Mouse (Mus musculus): ENCODE data around the gene Bcas3. TPM values are rescaled to one million over a fixed set of nuclear protein-coding genes. Genes with fewer than 3 reads are reported as not detected.

Gene Bcas3
- polyA plus RNA-seq, 1 experiment from 2014 or later = 29.7 TPM

GRCm38 (mm10) chr11:85672881-85673475 is 320.0 kb downstream of the Bcas3 start:
- H3K4me1 ChIP-seq (ENCODE audit: control insufficient read depth, insufficient read depth, low read depth, low read length) = 0 out of 2 replicates have a peak, but pooled peaks cover 4% of the 10 kb centered on the region
- H3K9ac ChIP-seq (ENCODE audit: low read depth, low read length) = no peak overlapping the region
- no peaks in the 10 kb centered on the region for H3K36me3 ChIP-seq (ENCODE audit: control insufficient read depth, insufficient read depth, low read length)
- no peaks in the 10 kb centered on the region for H3K27me3 ChIP-seq (replicated peaks; ENCODE audit: control insufficient read depth, insufficient read depth, low read length)
- 82% methylated on average over 10 of the region's 10 CpGs for WGBS
- ATAC-seq = no peak
- H3K9me3 ChIP-seq (ENCODE audit: control insufficient read depth, low read length) = no peaks in the 10 kb centered on the region
- no peak overlapping the region for H3K4me2 ChIP-seq (ENCODE audit: low read length)
- H3K27ac ChIP-seq (ENCODE audit: low read depth, low read length) = no peak overlapping the region
- H3K4me3 ChIP-seq (ENCODE audit: low read length) = no peak overlapping the region

DNA sequence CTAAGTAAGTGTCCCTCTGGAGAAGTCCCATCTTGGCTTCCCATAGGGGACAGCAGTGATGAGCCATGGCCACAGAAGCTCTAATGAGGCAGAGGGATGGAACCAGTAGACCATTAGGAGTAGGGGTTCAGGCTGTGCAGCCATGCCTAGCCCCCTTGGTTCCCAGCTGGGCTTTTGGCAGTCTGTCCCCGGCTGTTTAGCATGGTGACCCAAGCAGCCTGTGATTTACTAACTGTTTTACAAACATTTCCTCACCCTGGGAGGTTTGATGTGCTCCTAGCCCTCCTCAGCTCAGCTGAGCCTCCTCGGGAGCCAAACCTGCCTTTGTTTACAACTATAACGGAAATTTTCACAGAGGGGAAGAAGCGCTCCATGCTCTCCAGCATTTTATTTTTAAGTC is 322.3 kb downstream of the Bcas3 start:
- H3K27ac ChIP-seq (ENCODE audit: low read depth, low read length) = peak overlapping the region; percentile 32; the same call in 1 of the 2 replicates
- H3K27me3 ChIP-seq (replicated peaks; ENCODE audit: control insufficient read depth, insufficient read depth, low read length) = no peaks in the 10 kb centered on the region
- H3K4me3 ChIP-seq (ENCODE audit: low read length) = no peak overlapping the region
- H3K36me3 ChIP-seq (ENCODE audit: control insufficient read depth, insufficient read depth, low read length) = no peaks in the 10 kb centered on the region
- no peak for ATAC-seq
- 0 out of 2 replicates have a peak, but pooled peaks cover 4% of the 10 kb centered on the region for H3K4me1 ChIP-seq (ENCODE audit: control insufficient read depth, insufficient read depth, low read depth, low read length)
- no peak overlapping the region for H3K4me2 ChIP-seq (ENCODE audit: low read length)
- 36% methylated on average over 4 of the region's 4 CpGs for WGBS
- no peak overlapping the region for H3K9ac ChIP-seq (ENCODE audit: low read depth, low read length)
- H3K9me3 ChIP-seq (ENCODE audit: control insufficient read depth, low read length) = no peaks in the 10 kb centered on the region

DNA sequence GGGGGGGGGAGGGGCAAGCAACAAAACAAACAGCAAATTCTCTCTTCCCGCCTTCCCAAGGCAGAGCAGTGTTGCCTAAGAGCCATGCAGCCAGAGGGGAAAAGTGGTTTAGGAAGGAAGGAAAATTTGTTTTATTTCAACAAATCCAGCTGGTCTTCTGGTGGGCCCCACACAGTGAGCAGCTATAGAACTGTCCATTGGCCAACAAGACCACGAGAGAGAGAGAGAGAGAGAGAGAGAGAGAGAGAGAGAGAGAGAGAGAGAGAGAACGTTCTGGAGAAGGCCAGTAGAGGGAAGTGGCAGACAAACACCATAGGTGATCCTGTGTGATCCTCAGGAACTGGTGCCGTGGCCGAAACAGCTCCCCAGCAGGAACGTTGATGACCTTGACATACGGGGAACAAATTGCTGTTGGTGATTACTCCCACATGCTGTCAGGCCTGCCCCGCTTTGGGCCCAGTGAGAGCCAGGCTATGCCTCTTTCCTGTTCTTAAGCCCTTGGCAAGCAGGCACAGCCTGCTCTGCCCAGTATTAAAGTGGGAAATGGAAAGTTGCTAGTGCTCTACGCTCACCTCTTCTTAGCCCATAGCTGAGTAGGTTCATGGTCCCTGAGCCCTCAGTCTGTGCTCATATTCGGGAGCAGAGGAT is 323.5 kb downstream of the Bcas3 start:
- no peak overlapping the region for H3K27ac ChIP-seq (ENCODE audit: low read depth, low read length)
- H3K27me3 ChIP-seq (replicated peaks; ENCODE audit: control insufficient read depth, insufficient read depth, low read length) = no peaks in the 10 kb centered on the region
- no peaks in the 10 kb centered on the region for H3K9me3 ChIP-seq (ENCODE audit: control insufficient read depth, low read length)
- H3K4me3 ChIP-seq (ENCODE audit: low read length) = no peak overlapping the region
- H3K4me1 ChIP-seq (ENCODE audit: control insufficient read depth, insufficient read depth, low read depth, low read length) = 0 out of 2 replicates have a peak, but pooled peaks cover 4% of the 10 kb centered on the region
- no peaks in the 10 kb centered on the region for H3K36me3 ChIP-seq (ENCODE audit: control insufficient read depth, insufficient read depth, low read length)
- WGBS = 62% methylated on average over 10 of the region's 10 CpGs
- ATAC-seq = no peak
- H3K9ac ChIP-seq (ENCODE audit: low read depth, low read length) = no peak overlapping the region
- no peak overlapping the region for H3K4me2 ChIP-seq (ENCODE audit: low read length)

DNA sequence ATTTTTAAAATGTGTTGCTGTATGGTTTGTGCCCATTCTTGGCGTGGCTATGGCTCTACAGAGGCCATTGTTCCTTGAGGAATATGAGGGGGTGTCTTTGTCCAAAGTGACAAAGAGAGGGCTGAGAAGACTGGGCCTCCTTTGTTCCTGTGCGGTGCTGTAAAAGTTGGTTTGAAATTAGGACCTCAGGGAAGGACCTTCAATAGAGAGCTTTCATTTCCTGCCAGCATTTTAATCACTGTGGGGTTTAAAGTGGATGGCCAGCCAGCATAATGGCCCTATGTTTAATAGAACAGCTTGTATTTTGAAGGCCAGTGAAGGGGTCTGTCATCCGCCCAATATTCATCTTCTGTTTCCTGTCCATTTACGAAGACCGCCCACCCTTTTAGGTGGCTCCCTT is 325.7 kb downstream of the Bcas3 start:
- Histone ChIP-seq H3K4me1 (ENCODE audit: control insufficient read depth, insufficient read depth, low read depth, low read length) (0 out of 2 replicates have a peak, but pooled peaks cover 4% of the 10 kb centered on the region), H3K36me3 (ENCODE audit: control insufficient read depth, insufficient read depth, low read length) (no peaks in the 10 kb centered on the region), H3K4me2 (ENCODE audit: low read length) (no peak overlapping the region), H3K4me3 (ENCODE audit: low read length) (no peak overlapping the region), H3K27me3 (replicated peaks; ENCODE audit: control insufficient read depth, insufficient read depth, low read length) (no peaks in the 10 kb centered on the region), H3K9me3 (ENCODE audit: control insufficient read depth, low read length) (no peaks in the 10 kb centered on the region), H3K9ac (ENCODE audit: low read depth, low read length) (no peak overlapping the region), H3K27ac (ENCODE audit: low read depth, low read length) (no peak overlapping the region)
- no peak; the same call in 1 of the 2 replicates for ATAC-seq
- WGBS = 32% methylated on average over 5 of the region's 5 CpGs

DNA sequence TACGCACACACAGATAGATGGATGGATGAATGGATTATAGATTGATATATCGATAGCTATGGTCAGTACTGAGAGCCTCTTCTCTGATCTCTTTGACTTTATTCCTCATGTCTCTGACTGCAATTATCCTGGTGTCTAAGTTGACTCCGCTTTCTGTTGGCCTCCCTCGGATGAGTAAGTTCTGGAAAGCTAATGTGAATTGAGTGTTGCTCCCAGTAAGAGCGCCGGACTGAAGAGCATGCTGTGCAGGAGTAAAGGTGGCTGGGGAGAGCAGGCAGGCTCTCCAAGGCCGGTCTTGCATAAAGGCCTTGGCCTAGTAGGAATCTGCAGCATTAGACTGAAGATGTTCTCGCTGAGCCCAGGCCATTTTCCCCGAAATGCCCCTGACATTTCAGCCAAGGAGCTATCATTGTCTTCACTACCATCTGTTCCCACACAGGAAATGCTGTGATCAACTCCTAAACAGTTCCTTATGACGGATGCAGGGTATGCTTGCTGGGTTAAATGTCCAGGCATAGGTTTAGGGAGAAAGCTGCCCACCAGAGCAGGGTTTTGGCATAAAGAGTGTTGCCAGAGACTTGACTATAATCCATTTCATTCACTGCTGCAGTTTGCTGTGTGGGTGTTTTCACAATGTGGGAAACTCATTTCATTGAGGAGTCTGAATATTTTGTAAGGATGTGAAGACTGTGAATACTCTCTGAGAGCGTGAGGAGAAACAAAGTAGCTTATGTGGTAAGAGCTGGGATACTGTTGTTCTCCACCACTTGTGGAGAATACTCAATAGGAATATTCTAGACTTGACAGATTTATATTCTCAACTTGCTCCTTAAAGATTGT is 328.8 kb downstream of the Bcas3 start:
- Histone ChIP-seq H3K9ac (ENCODE audit: low read depth, low read length) (no peak overlapping the region), H3K4me3 (ENCODE audit: low read length) (no peak overlapping the region), H3K27ac (ENCODE audit: low read depth, low read length) (no peak overlapping the region), H3K36me3 (ENCODE audit: control insufficient read depth, insufficient read depth, low read length) (no peaks in the 10 kb centered on the region), H3K4me2 (ENCODE audit: low read length) (no peak overlapping the region), H3K9me3 (ENCODE audit: control insufficient read depth, low read length) (no peaks in the 10 kb centered on the region), H3K4me1 (ENCODE audit: control insufficient read depth, insufficient read depth, low read depth, low read length) (no peaks in the 10 kb centered on the region), H3K27me3 (replicated peaks; ENCODE audit: control insufficient read depth, insufficient read depth, low read length) (no peaks in the 10 kb centered on the region)
- WGBS = 81% methylated on average over 11 of the region's 11 CpGs
- no peak for ATAC-seq

- 84% methylated on average over 2 of the region's 2 CpGs for WGBS
- no peak for ATAC-seq
- Histone ChIP-seq H3K9me3 (ENCODE audit: control insufficient read depth, low read length) (no peaks in the 10 kb centered on the region), H3K4me1 (ENCODE audit: control insufficient read depth, insufficient read depth, low read depth, low read length) (no peaks in the 10 kb centered on the region), H3K9ac (ENCODE audit: low read depth, low read length) (no peak overlapping the region), H3K4me3 (ENCODE audit: low read length) (no peak overlapping the region), H3K27me3 (replicated peaks; ENCODE audit: control insufficient read depth, insufficient read depth, low read length) (no peaks in the 10 kb centered on the region), H3K4me2 (ENCODE audit: low read length) (no peak overlapping the region), H3K27ac (ENCODE audit: low read depth, low read length) (no peak overlapping the region), H3K36me3 (ENCODE audit: control insufficient read depth, insufficient read depth, low read length) (no peaks in the 10 kb centered on the region)
These were observed 332.0 kb downstream of the Bcas3 start for GRCm38 (mm10) chr11:85684981-85685380.

GRCm38 (mm10) chr11:85687816-85688439 is 335.0 kb downstream of the Bcas3 start:
- H3K4me1 ChIP-seq (ENCODE audit: control insufficient read depth, insufficient read depth, low read depth, low read length) = no peaks in the 10 kb centered on the region
- no peaks in the 10 kb centered on the region for H3K36me3 ChIP-seq (ENCODE audit: control insufficient read depth, insufficient read depth, low read length)
- ATAC-seq = no peak
- H3K9ac ChIP-seq (ENCODE audit: low read depth, low read length) = no peak overlapping the region
- H3K9me3 ChIP-seq (ENCODE audit: control insufficient read depth, low read length) = no peaks in the 10 kb centered on the region
- H3K27ac ChIP-seq (ENCODE audit: low read depth, low read length) = no peak overlapping the region
- no peak overlapping the region for H3K4me2 ChIP-seq (ENCODE audit: low read length)
- 38% methylated on average over 8 of the region's 8 CpGs for WGBS
- H3K4me3 ChIP-seq (ENCODE audit: low read length) = no peak overlapping the region
- H3K27me3 ChIP-seq (replicated peaks; ENCODE audit: control insufficient read depth, insufficient read depth, low read length) = no peaks in the 10 kb centered on the region

DNA sequence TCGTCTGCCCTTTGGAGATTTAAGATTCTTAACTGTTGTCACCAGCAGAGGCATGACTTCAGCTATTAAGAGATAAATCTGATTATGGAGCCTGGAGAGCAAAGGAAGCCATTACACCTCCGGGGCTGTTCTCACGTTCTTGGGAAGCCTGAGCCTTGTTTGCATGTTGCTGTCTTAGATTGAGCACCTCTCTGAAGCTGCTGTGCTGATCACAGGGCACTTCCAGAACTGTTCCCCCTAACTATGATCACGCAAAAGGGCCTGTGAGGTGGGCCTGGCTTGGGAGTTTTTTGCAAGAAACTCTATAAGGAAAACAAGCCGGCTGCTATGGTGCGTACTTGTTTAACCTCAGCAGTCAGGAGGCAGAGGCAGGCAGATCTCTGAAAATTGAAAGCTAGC is 335.5 kb downstream of the Bcas3 start:
- Histone ChIP-seq H3K4me1 (ENCODE audit: control insufficient read depth, insufficient read depth, low read depth, low read length) (no peaks in the 10 kb centered on the region), H3K4me3 (ENCODE audit: low read length) (no peak overlapping the region), H3K9ac (ENCODE audit: low read depth, low read length) (no peak overlapping the region), H3K27ac (ENCODE audit: low read depth, low read length) (no peak overlapping the region), H3K27me3 (replicated peaks; ENCODE audit: control insufficient read depth, insufficient read depth, low read length) (no peaks in the 10 kb centered on the region), H3K36me3 (ENCODE audit: control insufficient read depth, insufficient read depth, low read length) (no peaks in the 10 kb centered on the region), H3K9me3 (ENCODE audit: control insufficient read depth, low read length) (no peaks in the 10 kb centered on the region), H3K4me2 (ENCODE audit: low read length) (no peak overlapping the region)
- ATAC-seq = no peak
- WGBS = 80% methylated on average over 6 of the region's 6 CpGs

DNA sequence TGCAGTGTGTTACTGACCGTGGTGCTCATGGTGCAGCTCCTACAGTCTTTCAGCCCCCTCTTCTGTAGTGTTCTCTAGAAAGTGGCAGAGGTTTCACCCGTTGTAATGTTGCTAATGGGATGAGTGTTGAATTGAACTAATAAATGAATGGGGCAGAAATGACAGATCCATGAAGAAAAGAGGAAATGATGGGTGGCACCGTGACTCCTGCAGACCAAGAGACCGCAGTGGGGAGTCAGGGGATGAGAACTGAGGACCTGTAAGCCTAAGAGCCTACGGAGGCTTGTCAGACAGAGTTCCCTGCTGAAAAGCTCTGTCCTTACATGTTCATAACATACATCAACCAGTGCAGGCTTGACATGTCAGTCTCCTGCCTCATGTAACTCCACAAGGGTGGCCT is 336.3 kb downstream of the Bcas3 start:
- H3K36me3 ChIP-seq (ENCODE audit: control insufficient read depth, insufficient read depth, low read length) = no peaks in the 10 kb centered on the region
- H3K9ac ChIP-seq (ENCODE audit: low read depth, low read length) = no peak overlapping the region
- no peak overlapping the region for H3K4me2 ChIP-seq (ENCODE audit: low read length)
- WGBS = 91% methylated on average over 5 of the region's 5 CpGs
- H3K4me1 ChIP-seq (ENCODE audit: control insufficient read depth, insufficient read depth, low read depth, low read length) = no peaks in the 10 kb centered on the region
- no peak overlapping the region for H3K27ac ChIP-seq (ENCODE audit: low read depth, low read length)
- no peaks in the 10 kb centered on the region for H3K9me3 ChIP-seq (ENCODE audit: control insufficient read depth, low read length)
- ATAC-seq = no peak
- no peak overlapping the region for H3K4me3 ChIP-seq (ENCODE audit: low read length)
- H3K27me3 ChIP-seq (replicated peaks; ENCODE audit: control insufficient read depth, insufficient read depth, low read length) = no peaks in the 10 kb centered on the region
